ENCODE assay signal across 8 mouse cellular contexts in genomic region chr13:112463337-112463802, GRCm38 (mm10). TPM values are rescaled to one million over a fixed set of nuclear protein-coding genes. Genes with fewer than 3 reads are reported as not detected.
DNase-seq lines count a peak whose midpoint lies in the region; ATAC-seq lines count a peak whose summit lies in the region.

No protein-coding gene starts in this region.

- no peaks in the 10 kb centered on the region for H3K36me3 ChIP-seq in erythroblast, embryonic 14.5 days (ENCODE audit: control insufficient read depth)
- H3K36me3 ChIP-seq in limb, embryonic 15.5 days, result no peaks in the 10 kb centered on the region
- no peaks in the 10 kb centered on the region for H3K36me3 ChIP-seq in stomach, embryonic 14.5 days (ENCODE audit: control insufficient read depth, insufficient read depth, low read length)

- H3K4me2 ChIP-seq in limb, embryonic 15.5 days, result peak overlapping the region; percentile 83
- peak overlapping the region; percentile 70 for H3K4me2 ChIP-seq in stomach, embryonic 14.5 days (replicated peaks; ENCODE audit: low read depth, low read length)

- H3K9ac ChIP-seq in limb, embryonic 15.5 days, result peak overlapping the region; percentile 86
- peak overlapping the region; percentile 60; the same call in 1 of the 2 replicates for H3K9ac ChIP-seq in stomach, embryonic 14.5 days (replicated peaks; ENCODE audit: low read depth, low read length)

- H3K9me3 ChIP-seq in erythroblast, embryonic 14.5 days (ENCODE audit: control insufficient read depth, low read length), result no peaks in the 10 kb centered on the region
- H3K9me3 ChIP-seq in limb, embryonic 15.5 days, result no peaks in the 10 kb centered on the region
- no peaks in the 10 kb centered on the region for H3K9me3 ChIP-seq in stomach, embryonic 14.5 days (ENCODE audit: control insufficient read depth, low read depth, low read length)

- H3K4me1 ChIP-seq in erythroblast, embryonic 14.5 days (ENCODE audit: control insufficient read depth), result peaks cover 15% of the 10 kb centered on the region
- H3K4me1 ChIP-seq in limb, embryonic 15.5 days, result peaks cover 21% of the 10 kb centered on the region; the same call in 1 of the 2 replicates
- H3K4me1 ChIP-seq in stomach, embryonic 14.5 days (ENCODE audit: control insufficient read depth, insufficient read depth, low read length), result peaks cover 12% of the 10 kb centered on the region

- ATAC-seq in limb, embryonic 15.5 days (ENCODE audit: insufficient number of reproducible peaks, low FRiP score, low TSS enrichment, low read depth), result peak; percentile 61
- ATAC-seq in stomach, embryonic 14.5 days (ENCODE audit: insufficient number of reproducible peaks, insufficient read depth, low FRiP score, low read depth), result peak; percentile 66

- WGBS in limb, embryonic 15.5 days, result 6% methylated on average over 17 of the region's 17 CpGs
- 5% methylated on average over 17 of the region's 17 CpGs for WGBS in stomach, embryonic 14.5 days

- DNase-seq in ovary, adult 18-20 months (ENCODE audit: low spot score), result peak; percentile 15
- no peak for DNase-seq in ovary, postnatal 14 days (ENCODE audit: low spot score)
- DNase-seq in urinary bladder, adult 2 months (ENCODE audit: low spot score), result no peak
- no peak for DNase-seq in yolk sac, embryonic 10.5 days (ENCODE audit: low spot score)
- DNase-seq in thymus, postnatal 14 days, result no peak

- peaks cover 51% of the 10 kb centered on the region for H3K27me3 ChIP-seq in erythroblast, embryonic 14.5 days (ENCODE audit: control insufficient read depth)
- no peaks in the 10 kb centered on the region for H3K27me3 ChIP-seq in limb, embryonic 15.5 days
- no peaks in the 10 kb centered on the region for H3K27me3 ChIP-seq in stomach, embryonic 14.5 days (ENCODE audit: control insufficient read depth, insufficient read depth, low read length)

- H3K27ac ChIP-seq in limb, embryonic 15.5 days, result peak overlapping the region; percentile 85
- peak overlapping the region; percentile 72; the same call in 1 of the 2 replicates for H3K27ac ChIP-seq in stomach, embryonic 14.5 days (ENCODE audit: low read length)

- peak overlapping the region; percentile 67 for H3K4me3 ChIP-seq in erythroblast, embryonic 14.5 days (replicated peaks)
- peak overlapping the region; percentile 89 for H3K4me3 ChIP-seq in limb, embryonic 15.5 days
- H3K4me3 ChIP-seq in stomach, embryonic 14.5 days (ENCODE audit: low read depth, low read length), result peak overlapping the region; percentile 86

RNA-seq across cellular contexts. Expression of gene Il6st, which starts 0.5 kb away (rescaled TPM):
- polyA plus RNA-seq in erythroblast, embryonic 14.5 days (2012), result 0.01 TPM in 1 of 2 replicates, not detected in the other
- 39.5 and 40.2 TPM in 2 replicates for polyA plus RNA-seq in limb, embryonic 15.5 days (2015; fragmentation: Nextera tagmentation; extraction: Ambion mirVana)
- polyA plus RNA-seq in stomach, embryonic 14.5 days (2014; fragmentation: Nextera tagmentation; extraction: Ambion mirVana), result 48.8 and 49.5 TPM in 2 replicates
- 111 and 192 TPM in 2 replicates for polyA plus RNA-seq in urinary bladder, adult 2 months (2012; rRNA removed)

Comparison
In these comparisons a context has a peak if more than half of its experiments do, and no peak if none do; other contexts are left out.
1. RNA of gene Il6st, which starts 0.5 kb away (polyA plus RNA-seq): 111 to 192 TPM in urinary bladder, adult 2 months, 48.8 to 49.5 TPM in stomach, embryonic 14.5 days and 39.5 to 40.2 TPM in limb, embryonic 15.5 days; 0.01 TPM in erythroblast, embryonic 14.5 days; every median in the first group is over 10 times any median in the second.
2. Peak in every context shown above with its lines, with median percentiles within 50 percentile points of each other: H3K4me3 ChIP-seq.